Mouse (Mus musculus) forebrain, embryonic 14.5 days (tissue): ENCODE data around the gene Esyt1. TPM values are rescaled to one million over a fixed set of nuclear protein-coding genes. Genes with fewer than 3 reads are reported as not detected.

Source experiments
- microRNA-seq: library from miRNA; unstranded; fragments of <30 nt; microRNA quantifications from one replicate; pipeline ENCODE4, GENCODE M21; 2016
- polyA plus RNA-seq: library from polyadenylated mRNA; unstranded; fragments of >200 nt; fragmentation: Nextera tagmentation; extraction: Ambion mirVana; gene quantifications from 2 replicates; pipeline ENCODE4 v1.2.1, GENCODE M21; 2014

The Esyt1 gene
- polyA plus RNA-seq, 1 experiment from 2014 or later = 4.7 TPM

Small RNA genes lying within 50 kb of the gene (microRNA-seq; reads per million reads assigned to microRNA genes)
- gene Gm47275 (not detected), gene Mir6916 (not detected)

Other genes starting within 250 kb of the Esyt1 start
- gene Il23a, start 227.1 kb downstream of the Esyt1 start, polyA plus RNA-seq = not detected in 2 replicates
- gene Pan2, start 222.5 kb downstream of the Esyt1 start, polyA plus RNA-seq = 21.4 and 23.2 TPM in 2 replicates
- 231 and 256 TPM in 2 replicates for gene Cnpy2, start 203.4 kb downstream of the Esyt1 start, polyA plus RNA-seq
- 234 and 243 TPM in 2 replicates for gene Cs, start 188.1 kb downstream of the Esyt1 start, polyA plus RNA-seq
- gene Coq10a, start 156.9 kb downstream of the Esyt1 start, polyA plus RNA-seq = 22.8 and 26.9 TPM in 2 replicates
- 6.8 and 10.3 TPM in 2 replicates for gene Ankrd52, start 148.8 kb downstream of the Esyt1 start, polyA plus RNA-seq
- not detected in 2 replicates for gene Slc39a5, start 124.6 kb downstream of the Esyt1 start, polyA plus RNA-seq
- gene Nabp2, start 114.4 kb downstream of the Esyt1 start, polyA plus RNA-seq = 147 and 180 TPM in 2 replicates
- gene Rnf41, start 114.2 kb downstream of the Esyt1 start, polyA plus RNA-seq = 94.2 and 107 TPM in 2 replicates
- gene Smarcc2, start 66.6 kb downstream of the Esyt1 start, polyA plus RNA-seq = 178 and 201 TPM in 2 replicates
- 732 and 818 TPM in 2 replicates for gene Myl6, start 31.7 kb downstream of the Esyt1 start, polyA plus RNA-seq
- 4.6 and 5.8 TPM in 2 replicates for gene Myl6b, start 27.2 kb downstream of the Esyt1 start, polyA plus RNA-seq
- gene Zc3h10, start 21.9 kb upstream of the Esyt1 start, polyA plus RNA-seq = 16.2 and 18.2 TPM in 2 replicates
- gene Rpl41, start 23.4 kb upstream of the Esyt1 start, polyA plus RNA-seq = 2,276 and 3,259 TPM in 2 replicates
- gene Pa2g4, start 40.1 kb upstream of the Esyt1 start, polyA plus RNA-seq = 177 and 187 TPM in 2 replicates
- 0.17 and 0.40 TPM in 2 replicates for gene Erbb3, start 63.8 kb upstream of the Esyt1 start, polyA plus RNA-seq
- gene Rps26, start 100.9 kb upstream of the Esyt1 start, polyA plus RNA-seq = 522 and 721 TPM in 2 replicates
- gene Ikzf4, start 120.1 kb upstream of the Esyt1 start, polyA plus RNA-seq = 6.5 and 9.2 TPM in 2 replicates
- 9.1 and 9.8 TPM in 2 replicates for gene Suox, start 148.2 kb upstream of the Esyt1 start, polyA plus RNA-seq
- gene Rab5b, start 170.4 kb upstream of the Esyt1 start, polyA plus RNA-seq = 89.4 and 98.8 TPM in 2 replicates
- 0.27 and 0.83 TPM in 2 replicates for gene Pmel, start 178.3 kb upstream of the Esyt1 start, polyA plus RNA-seq
- 41.0 and 43.8 TPM in 2 replicates for gene Cdk2, start 179.2 kb upstream of the Esyt1 start, polyA plus RNA-seq
- 3.8 and 4.5 TPM in 2 replicates for gene Dgka, start 219.0 kb upstream of the Esyt1 start, polyA plus RNA-seq
- 48.4 and 55.4 TPM in 2 replicates for gene Pym1, start 222.0 kb upstream of the Esyt1 start, polyA plus RNA-seq